Mouse (Mus musculus) limb, embryonic 15.5 days (tissue): ENCODE data around the gene Ppil4. TPM values are rescaled to one million over a fixed set of nuclear protein-coding genes. Genes with fewer than 3 reads are reported as not detected.

ENCODE experiments used
- ATAC-seq: fragments of 200-750 bp; cut with Nextera tagmentation; 2 replicates; pipeline ENCODE4 v1.8.0; 2017; ENCODE audit warnings: low read depth, moderate TSS enrichment; ENCODE audit not compliant: insufficient number of reproducible peaks, low FRiP score, low TSS enrichment
- H3K27ac ChIP-seq: fragments of 300-500 bp; sonication (generic); 2 replicates; pipeline ENCODE4 v1.5.1; 2015; ENCODE audit warnings: moderate library complexity, mild to moderate bottlenecking, inconsistent platforms
- H3K27me3 ChIP-seq: fragments of 300-500 bp; sonication (generic); 2 replicates; pipeline ENCODE4 v1.6.1; 2015; ENCODE audit warnings: inconsistent platforms
- H3K36me3 ChIP-seq: fragments of 300-500 bp; sonication (generic); 2 replicates; pipeline ENCODE4 v1.6.1; 2015; ENCODE audit warnings: inconsistent platforms
- H3K4me1 ChIP-seq: fragments of 300-500 bp; sonication (generic); 2 replicates; pipeline ENCODE4 v1.6.1; 2015; ENCODE audit warnings: inconsistent platforms
- H3K4me2 ChIP-seq: fragments of 300-500 bp; sonication (generic); 2 replicates; pipeline ENCODE4 v1.6.1; 2015; ENCODE audit warnings: mild to moderate bottlenecking, inconsistent platforms
- H3K4me3 ChIP-seq: fragments of 300-500 bp; sonication (generic); 2 replicates; pipeline ENCODE4 v1.5.1; 2015; ENCODE audit warnings: mild to moderate bottlenecking, inconsistent platforms
- H3K9ac ChIP-seq: fragments of 300-500 bp; sonication (generic); 2 replicates; pipeline ENCODE4 v1.6.1; 2015; ENCODE audit warnings: inconsistent platforms
- H3K9me3 ChIP-seq: fragments of 300-500 bp; sonication (generic); 2 replicates; pipeline ENCODE4 v1.6.1; 2016; ENCODE audit warnings: inconsistent platforms
- WGBS: fragments of 180-500 bp; shearing (Covaris S2); methylation state at CpG from one replicate; pipeline ENCODE4 v1.1.7; 2015; 5-methylcytosine and 5-hydroxymethylcytosine counted together
- polyA plus RNA-seq: library from polyadenylated mRNA; unstranded; fragments of >200 nt; fragmentation: Nextera tagmentation; extraction: Ambion mirVana; gene quantifications from 2 replicates; pipeline ENCODE4 v1.2.1, GENCODE M21; 2015

The Ppil4 gene
- polyA plus RNA-seq, 1 experiment from 2014 or later, result 38.9 TPM

GRCm38 (mm10) chr10:7787319-7787718 is 5.4 kb upstream of the Ppil4 start:
- H3K27ac ChIP-seq, result no peak overlapping the region
- WGBS, result 31% methylated on average over 2 of the region's 2 CpGs
- no peak overlapping the region for H3K4me2 ChIP-seq
- no peak for ATAC-seq
- H3K36me3 ChIP-seq, result peaks cover 16% of the 10 kb centered on the region
- no peaks in the 10 kb centered on the region for H3K27me3 ChIP-seq
- H3K4me1 ChIP-seq, result no peaks in the 10 kb centered on the region
- no peak overlapping the region for H3K4me3 ChIP-seq
- no peaks in the 10 kb centered on the region for H3K9me3 ChIP-seq
- no peak overlapping the region for H3K9ac ChIP-seq

- Histone ChIP-seq H3K27ac (peak overlapping the region; percentile 59), H3K9me3 (no peaks in the 10 kb centered on the region), H3K9ac (peak overlapping the region; percentile 79), H3K27me3 (no peaks in the 10 kb centered on the region), H3K4me3 (peak overlapping the region; percentile 89), H3K36me3 (peaks cover 28% of the 10 kb centered on the region), H3K4me1 (peaks cover 9% of the 10 kb centered on the region), H3K4me2 (peak overlapping the region; percentile 43)
- under 1% methylated on average over 10 of the region's 10 CpGs for WGBS
- no peak for ATAC-seq
Observed at GRCm38 (mm10) chr10:7792254-7792750, 389 bp upstream of the Ppil4 start.

- Histone ChIP-seq H3K4me1 (no peaks in the 10 kb centered on the region), H3K36me3 (peaks cover 80% of the 10 kb centered on the region), H3K9ac (no peak overlapping the region), H3K4me3 (no peak overlapping the region), H3K4me2 (no peak overlapping the region), H3K9me3 (no peaks in the 10 kb centered on the region), H3K27me3 (no peaks in the 10 kb centered on the region), H3K27ac (no peak overlapping the region)
- ATAC-seq, result no peak
- WGBS, result 92% methylated on average over 3 of the region's 3 CpGs
Observed at GRCm38 (mm10) chr10:7801258-7801657, 8.6 kb downstream of the Ppil4 start.

DNA sequence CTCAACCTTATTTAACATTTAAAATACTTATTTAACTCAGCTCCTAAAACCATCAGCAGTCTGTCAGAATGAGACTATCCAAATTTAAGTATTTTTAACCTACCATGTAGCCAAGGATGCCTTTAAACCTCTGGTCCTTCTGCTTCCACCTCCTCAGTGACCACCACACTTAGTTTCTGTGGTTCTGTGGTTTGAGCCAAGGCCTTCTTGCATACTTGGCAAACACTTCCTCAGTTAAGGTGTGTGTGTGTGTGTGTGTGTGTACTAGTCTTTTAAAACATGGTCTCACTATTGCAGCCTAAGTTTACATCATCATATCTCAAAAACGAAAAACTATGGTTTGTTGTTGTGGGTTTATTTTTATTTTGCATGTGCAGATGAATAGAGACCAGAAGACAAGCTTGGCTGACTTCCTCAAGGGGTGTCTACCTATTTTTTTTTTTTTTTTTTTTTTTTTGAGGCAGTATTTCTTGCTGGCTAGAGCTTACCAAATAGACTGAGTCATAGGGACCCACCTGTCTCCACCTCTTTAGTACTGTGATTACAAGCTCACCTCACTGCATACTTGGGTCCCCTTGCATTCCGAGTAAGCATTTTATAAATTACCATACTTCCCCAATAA is 9.9 kb downstream of the Ppil4 start:
- H3K4me1 ChIP-seq, result no peaks in the 10 kb centered on the region
- no peaks in the 10 kb centered on the region for H3K9me3 ChIP-seq
- no peak for ATAC-seq
- no peak overlapping the region for H3K4me3 ChIP-seq
- H3K4me2 ChIP-seq, result no peak overlapping the region
- no peak overlapping the region for H3K27ac ChIP-seq
- WGBS, result 72% methylated on average over 2 of the region's 2 CpGs
- H3K36me3 ChIP-seq, result peaks cover 70% of the 10 kb centered on the region
- no peaks in the 10 kb centered on the region for H3K27me3 ChIP-seq
- H3K9ac ChIP-seq, result no peak overlapping the region

DNA sequence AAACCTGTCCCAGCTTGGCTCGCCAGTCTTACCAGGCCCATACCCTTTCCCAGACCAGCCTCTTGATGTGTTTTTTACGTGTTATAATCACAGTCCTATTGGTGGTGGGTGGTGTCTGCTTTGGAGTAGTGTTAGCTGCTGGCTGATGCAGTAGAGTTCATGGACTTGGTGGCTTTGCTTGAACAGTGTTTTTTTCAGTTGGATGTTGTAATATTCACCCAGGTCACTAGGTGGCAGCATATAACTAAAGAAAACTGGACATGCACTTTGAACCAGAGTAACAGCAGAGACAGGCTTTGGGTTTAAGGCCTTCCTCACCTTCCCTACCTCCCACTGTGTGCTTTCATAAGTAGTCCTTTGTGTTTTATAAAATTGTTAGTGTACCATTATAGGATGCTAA is 17.2 kb downstream of the Ppil4 start:
- Histone ChIP-seq H3K4me2 (no peak overlapping the region), H3K27ac (no peak overlapping the region), H3K4me3 (no peak overlapping the region), H3K9me3 (no peaks in the 10 kb centered on the region), H3K4me1 (no peaks in the 10 kb centered on the region), H3K36me3 (peaks cover 55% of the 10 kb centered on the region), H3K27me3 (no peaks in the 10 kb centered on the region), H3K9ac (no peak overlapping the region)
- no peak for ATAC-seq
- WGBS, result 47% methylated on average over 2 of the region's 2 CpGs

DNA sequence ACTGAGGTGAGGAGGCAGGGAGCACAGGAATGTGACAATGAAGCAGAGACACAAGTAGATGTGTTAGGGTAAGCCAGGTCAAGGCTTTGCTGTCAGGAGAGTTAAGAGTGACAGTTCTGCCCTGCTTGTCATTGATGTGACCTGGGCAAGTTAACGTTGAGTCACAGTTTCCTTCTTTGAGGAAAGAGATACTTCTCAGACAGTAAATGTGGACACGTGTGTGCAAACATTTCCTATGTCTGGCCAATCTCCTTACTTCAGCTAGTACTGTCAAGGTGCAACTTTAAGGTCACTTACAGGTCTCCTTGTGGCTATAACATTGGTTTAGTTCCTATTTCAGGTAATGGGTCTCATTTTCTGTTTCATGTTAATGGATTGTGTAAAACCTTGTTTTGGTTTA is 23.8 kb downstream of the Ppil4 start:
- ATAC-seq, result no peak
- 68% methylated on average over 2 of the region's 2 CpGs for WGBS
- Histone ChIP-seq H3K9ac (no peak overlapping the region), H3K27me3 (no peaks in the 10 kb centered on the region), H3K36me3 (peaks cover 48% of the 10 kb centered on the region), H3K4me1 (no peaks in the 10 kb centered on the region), H3K4me2 (no peak overlapping the region), H3K27ac (no peak overlapping the region), H3K9me3 (no peaks in the 10 kb centered on the region), H3K4me3 (no peak overlapping the region)

GRCm38 (mm10) chr10:7818676-7819075 is 26.0 kb downstream of the Ppil4 start:
- Histone ChIP-seq H3K4me1 (no peaks in the 10 kb centered on the region), H3K9me3 (no peaks in the 10 kb centered on the region), H3K4me2 (no peak overlapping the region), H3K4me3 (no peak overlapping the region), H3K27me3 (no peaks in the 10 kb centered on the region), H3K9ac (no peak overlapping the region), H3K36me3 (peaks cover 52% of the 10 kb centered on the region), H3K27ac (no peak overlapping the region)
- 81% methylated on average over 4 of the region's 4 CpGs for WGBS
- no peak for ATAC-seq

DNA sequence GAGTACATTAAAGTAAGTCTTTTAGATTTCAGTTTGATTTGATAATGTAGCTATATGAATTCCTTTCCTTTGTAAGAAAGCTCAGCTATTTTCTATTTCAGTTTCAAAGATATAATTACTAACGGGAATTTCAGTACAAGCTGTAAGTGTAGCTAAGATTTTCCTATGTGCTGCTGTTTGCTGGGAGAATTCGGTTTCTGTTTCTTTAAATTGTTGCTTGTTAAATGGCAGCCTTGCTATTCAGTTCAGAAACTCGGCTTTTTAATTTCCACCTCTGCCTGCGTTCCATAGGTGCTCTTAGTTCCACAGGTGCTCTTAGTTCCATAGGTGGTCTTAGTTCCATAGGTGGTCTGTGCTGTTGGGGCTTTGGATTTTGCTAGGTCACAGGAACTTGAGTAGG is 26.5 kb downstream of the Ppil4 start:
- Histone ChIP-seq H3K9me3 (no peaks in the 10 kb centered on the region), H3K36me3 (peaks cover 52% of the 10 kb centered on the region), H3K9ac (no peak overlapping the region), H3K4me2 (no peak overlapping the region), H3K27me3 (no peaks in the 10 kb centered on the region), H3K27ac (no peak overlapping the region), H3K4me3 (no peak overlapping the region), H3K4me1 (no peaks in the 10 kb centered on the region)
- ATAC-seq, result no peak
- 67% methylated on average over 4 of the region's 4 CpGs for WGBS

DNA sequence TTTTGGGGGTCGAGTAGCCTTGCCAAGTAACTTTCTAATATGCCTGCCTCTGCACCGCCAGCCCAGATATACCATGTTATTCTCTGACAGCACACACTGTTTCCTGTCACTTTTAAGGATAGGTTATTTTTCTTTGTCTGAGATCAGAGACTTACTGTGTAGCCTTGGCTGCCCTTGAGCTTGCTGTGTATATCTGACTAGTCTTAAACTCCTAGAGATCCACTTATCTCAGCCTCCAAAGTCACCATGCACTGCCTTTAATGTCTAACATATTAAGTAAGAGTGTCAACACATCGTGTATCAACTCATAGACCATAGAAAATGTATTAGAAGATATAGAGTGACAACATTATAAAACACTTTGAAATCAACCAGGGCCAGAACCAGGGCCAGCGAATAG is 26.9 kb downstream of the Ppil4 start:
- no peak overlapping the region for H3K4me2 ChIP-seq

GRCm38 (mm10) chr10:7820171-7820570 is 27.5 kb downstream of the Ppil4 start:
- ATAC-seq, result no peak
- Histone ChIP-seq H3K4me1 (no peaks in the 10 kb centered on the region), H3K27ac (no peak overlapping the region), H3K36me3 (peaks cover 45% of the 10 kb centered on the region), H3K4me3 (no peak overlapping the region), H3K9ac (no peak overlapping the region), H3K9me3 (no peaks in the 10 kb centered on the region), H3K27me3 (no peaks in the 10 kb centered on the region), H3K4me2 (no peak overlapping the region)
- WGBS, result 87% methylated on average over 5 of the region's 5 CpGs

More for the DNA sequence above, 26.9 kb downstream of the Ppil4 start:
- 88% methylated on average over 4 of the region's 4 CpGs for WGBS
- Histone ChIP-seq H3K36me3 (peaks cover 47% of the 10 kb centered on the region), H3K27me3 (no peaks in the 10 kb centered on the region), H3K4me3 (no peak overlapping the region), H3K27ac (no peak overlapping the region), H3K4me1 (no peaks in the 10 kb centered on the region), H3K9ac (no peak overlapping the region), H3K9me3 (no peaks in the 10 kb centered on the region)
- ATAC-seq, result no peak

- no peak for ATAC-seq
- Histone ChIP-seq H3K27me3 (no peaks in the 10 kb centered on the region), H3K27ac (no peak overlapping the region), H3K36me3 (peaks cover 41% of the 10 kb centered on the region), H3K4me3 (no peak overlapping the region), H3K4me1 (no peaks in the 10 kb centered on the region), H3K4me2 (no peak overlapping the region), H3K9ac (no peak overlapping the region), H3K9me3 (no peaks in the 10 kb centered on the region)
- 95% methylated on average over 12 of the region's 12 CpGs for WGBS
Observed at GRCm38 (mm10) chr10:7821981-7822380, 29.3 kb downstream of the Ppil4 start.

GRCm38 (mm10) chr10:7824663-7825280 is 32.1 kb downstream of the Ppil4 start:
- ATAC-seq, result 0 out of 2 replicates have a peak, but pooled peaks have one; percentile 35
- WGBS, result 72% methylated on average over 9 of the region's 9 CpGs

More at GRCm38 (mm10) chr10:7824663-7825280, 32.1 kb downstream of the Ppil4 start:
- H3K27me3 ChIP-seq, result no peaks in the 10 kb centered on the region
- no peak overlapping the region for H3K9ac ChIP-seq
- no peaks in the 10 kb centered on the region for H3K9me3 ChIP-seq
- H3K27ac ChIP-seq, result no peak overlapping the region
- H3K36me3 ChIP-seq, result peaks cover 32% of the 10 kb centered on the region
- no peaks in the 10 kb centered on the region for H3K4me1 ChIP-seq
- no peak overlapping the region for H3K4me2 ChIP-seq
- no peak overlapping the region for H3K4me3 ChIP-seq
